Mouse (Mus musculus): ENCODE measurements around the gene Frrs1l.

DNA sequence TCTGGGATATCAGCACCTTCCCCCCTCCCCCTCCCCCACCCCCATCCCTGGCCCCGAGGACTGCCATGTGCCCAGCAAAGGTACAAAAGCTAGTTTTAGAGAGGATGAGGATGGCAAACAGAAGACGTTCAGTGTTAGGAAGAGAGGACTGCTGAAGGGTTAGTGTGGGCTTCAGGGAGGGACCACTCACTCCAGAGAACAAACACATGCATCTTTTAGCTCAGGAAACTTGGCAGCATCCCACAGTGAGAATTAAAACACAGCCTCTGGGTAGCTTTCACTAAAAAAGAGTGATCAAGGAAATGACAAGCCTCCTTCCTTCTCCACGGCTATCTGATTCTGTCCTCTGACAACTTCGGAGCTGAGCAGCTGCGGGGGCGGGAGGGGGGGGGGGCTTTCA is 20.7 kb upstream of the Frrs1l start:
- TF ChIP-seq MYOG (IDR thresholded peaks at IDR 0.05; ENCODE audit: control insufficient read depth, extremely low read depth, insufficient read length) (no peak), CTCF (IDR thresholded peaks at IDR 0.05; ENCODE audit: control insufficient read depth, insufficient read depth, insufficient read length) (no peak), MYOD1 (IDR thresholded peaks at IDR 0.05; ENCODE audit: control insufficient read depth, insufficient read length, low read depth) (no peak), USF1 (IDR thresholded peaks at IDR 0.05; ENCODE audit: low read depth) (no peak), MAX (IDR thresholded peaks at IDR 0.05) (no peak), FOSL1 (IDR thresholded peaks at IDR 0.05; ENCODE audit: insufficient read depth, low read length, poor library complexity, severe bottlenecking) (no peak)

Data from C2C12 (cell line).